Mouse (Mus musculus) thymus, postnatal 14 days (tissue): ENCODE data around the gene Phgdh.
A peak's percentile ranks its signal among the peaks of the same experiment; 100 is the strongest.

Experiments
- DNase-seq: peaks from one replicate; pipeline ENCODE4 v3.0.0; 2021

Gene Phgdh

GRCm38 (mm10) chr3:98339706-98340109 lies at the start of gene Phgdh:
Phgdh (minus strand) TSS chr3:98339990.
- DNase-seq, result peak; percentile 87

- DNase-seq, result no peak
Measured at GRCm38 (mm10) chr3:98389305-98389704, 49.5 kb upstream of the Phgdh start.

DNA sequence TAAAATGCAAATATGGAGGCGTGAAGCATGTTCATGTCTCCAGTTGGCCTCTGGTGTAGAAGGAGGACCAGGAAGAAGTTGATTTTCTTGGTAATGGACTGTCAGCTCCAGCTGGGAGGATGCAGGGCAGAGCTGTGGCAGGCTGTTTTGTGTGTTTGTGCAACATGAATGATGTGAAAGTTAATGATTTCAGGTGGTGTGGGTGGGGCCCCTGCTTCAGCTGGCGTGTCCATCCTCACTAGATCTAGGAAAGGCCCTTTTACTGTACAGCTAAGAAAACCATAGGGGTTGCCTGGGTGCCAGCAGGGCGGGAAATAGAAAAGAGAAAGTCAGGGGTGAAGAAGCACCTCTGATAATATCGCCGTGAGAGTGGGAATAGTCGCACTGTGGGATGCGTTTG lies 48.0 kb upstream of the Phgdh start:
- no peak for DNase-seq

- no peak for DNase-seq
Measured at GRCm38 (mm10) chr3:98387086-98387485, 47.3 kb upstream of the Phgdh start.

- DNase-seq, result no peak
Measured at GRCm38 (mm10) chr3:98383024-98383790, 43.4 kb upstream of the Phgdh start.

DNA sequence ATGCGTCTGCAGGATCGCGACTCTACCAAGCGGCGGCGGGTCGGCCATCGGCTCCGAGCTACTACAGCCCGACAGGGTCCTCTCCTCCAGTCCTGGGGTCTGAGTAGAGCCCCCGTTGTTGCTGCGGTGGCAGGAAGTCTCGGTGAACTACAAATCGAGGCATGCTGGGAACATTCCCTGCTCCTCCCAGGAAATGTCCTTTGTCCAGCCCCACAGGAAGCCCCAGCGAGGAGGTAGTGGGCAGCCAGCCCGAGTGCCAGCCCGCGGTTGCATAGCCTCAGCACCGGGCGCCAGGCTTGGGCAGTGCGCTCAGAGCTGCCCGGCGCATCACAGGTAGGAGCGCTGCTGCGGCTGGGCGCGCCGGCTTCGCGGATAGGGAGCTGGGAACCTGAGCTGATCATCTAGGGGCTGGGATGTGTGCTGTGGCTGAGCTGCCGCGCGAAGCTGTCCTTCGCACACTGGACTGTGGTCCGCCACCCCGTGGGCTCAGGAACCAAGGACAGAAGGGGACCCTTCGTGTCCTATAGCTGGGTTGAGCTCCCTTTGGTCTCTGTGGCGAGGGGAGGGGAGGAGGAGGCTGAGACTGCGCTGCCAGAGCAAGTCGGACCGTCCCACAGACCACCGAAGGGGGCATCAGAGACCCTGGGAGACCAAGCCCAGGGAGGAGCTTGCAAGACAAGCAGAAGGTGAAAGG lies 42.6 kb upstream of the Phgdh start, which contains the start of gene Zfp697:
Zfp697 (plus strand) TSS at position 216 of the 694 bp plus-strand sequence.
- no peak for DNase-seq

- no peak for DNase-seq
Measured at GRCm38 (mm10) chr3:98381677-98382245, 42.0 kb upstream of the Phgdh start.

- DNase-seq, result no peak
Measured at GRCm38 (mm10) chr3:98379236-98379635, 39.4 kb upstream of the Phgdh start.

- DNase-seq, result no peak
Measured at GRCm38 (mm10) chr3:98378267-98378666, 38.5 kb upstream of the Phgdh start.

GRCm38 (mm10) chr3:98374980-98375379 lies 35.2 kb upstream of the Phgdh start:
- DNase-seq, result no peak

- DNase-seq, result no peak
Measured at GRCm38 (mm10) chr3:98374062-98374719, 34.4 kb upstream of the Phgdh start.

GRCm38 (mm10) chr3:98368776-98369175 lies 29.0 kb upstream of the Phgdh start:
- no peak for DNase-seq

GRCm38 (mm10) chr3:98368283-98368682 lies 28.5 kb upstream of the Phgdh start:
- no peak for DNase-seq

DNA sequence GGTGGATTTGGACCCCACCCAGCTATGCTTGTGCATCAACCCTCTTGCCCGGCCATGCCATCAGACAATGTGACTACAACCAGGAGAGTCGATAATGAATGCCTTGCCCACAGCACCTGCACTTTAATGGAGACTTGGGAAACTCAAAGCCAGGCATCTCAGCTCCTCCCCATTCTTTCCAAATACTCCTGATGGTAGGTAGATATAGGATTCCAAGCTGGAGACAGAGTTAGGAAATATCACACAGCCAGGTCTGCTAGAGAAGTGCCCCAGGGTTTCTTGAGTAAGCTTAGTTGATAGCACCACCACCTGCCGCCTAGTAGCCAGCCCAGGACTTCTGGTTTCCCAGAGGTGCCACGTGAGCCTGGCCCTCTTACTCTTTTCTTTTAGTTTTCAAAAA lies 27.0 kb upstream of the Phgdh start:
- DNase-seq, result no peak

DNA sequence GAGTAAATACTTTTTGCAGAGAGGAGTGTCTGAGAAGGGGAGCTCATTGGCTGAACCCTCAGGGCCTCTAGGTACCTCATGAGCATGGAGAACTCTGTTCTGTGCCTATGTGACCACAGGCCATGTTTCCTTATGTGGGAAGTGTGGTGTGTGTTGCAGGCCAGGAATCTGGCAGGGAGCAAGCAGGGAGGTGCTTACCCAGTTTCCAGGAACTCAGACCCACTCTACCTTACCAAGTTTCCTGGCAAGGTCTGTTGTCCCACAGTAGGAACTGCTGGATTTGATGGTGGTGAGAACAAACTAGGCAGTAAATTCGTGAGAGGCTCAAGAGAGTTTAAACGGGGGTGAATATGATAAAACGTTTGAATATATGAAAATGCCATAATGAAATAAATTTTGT lies 26.3 kb upstream of the Phgdh start:
- no peak for DNase-seq

DNA sequence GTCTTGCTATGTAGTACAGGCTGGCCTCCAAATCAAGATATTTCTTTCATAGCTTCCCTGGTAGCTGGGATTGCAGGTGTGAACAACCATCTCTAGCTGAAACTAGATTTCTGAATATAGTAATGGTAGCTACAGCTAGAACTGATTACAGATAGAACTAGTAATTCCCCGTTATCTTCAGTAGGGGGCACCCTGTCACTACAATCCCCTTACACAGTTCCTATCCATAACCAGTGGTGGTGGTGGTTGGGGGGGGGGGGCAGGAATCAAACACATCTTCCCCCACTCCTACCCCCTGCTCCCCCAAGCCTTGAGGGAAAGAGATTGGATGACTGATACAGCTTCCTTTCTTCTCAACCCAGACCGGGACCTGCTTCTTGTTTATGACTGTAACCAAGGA lies 23.0 kb upstream of the Phgdh start:
- peak; percentile 35 for DNase-seq

DNA sequence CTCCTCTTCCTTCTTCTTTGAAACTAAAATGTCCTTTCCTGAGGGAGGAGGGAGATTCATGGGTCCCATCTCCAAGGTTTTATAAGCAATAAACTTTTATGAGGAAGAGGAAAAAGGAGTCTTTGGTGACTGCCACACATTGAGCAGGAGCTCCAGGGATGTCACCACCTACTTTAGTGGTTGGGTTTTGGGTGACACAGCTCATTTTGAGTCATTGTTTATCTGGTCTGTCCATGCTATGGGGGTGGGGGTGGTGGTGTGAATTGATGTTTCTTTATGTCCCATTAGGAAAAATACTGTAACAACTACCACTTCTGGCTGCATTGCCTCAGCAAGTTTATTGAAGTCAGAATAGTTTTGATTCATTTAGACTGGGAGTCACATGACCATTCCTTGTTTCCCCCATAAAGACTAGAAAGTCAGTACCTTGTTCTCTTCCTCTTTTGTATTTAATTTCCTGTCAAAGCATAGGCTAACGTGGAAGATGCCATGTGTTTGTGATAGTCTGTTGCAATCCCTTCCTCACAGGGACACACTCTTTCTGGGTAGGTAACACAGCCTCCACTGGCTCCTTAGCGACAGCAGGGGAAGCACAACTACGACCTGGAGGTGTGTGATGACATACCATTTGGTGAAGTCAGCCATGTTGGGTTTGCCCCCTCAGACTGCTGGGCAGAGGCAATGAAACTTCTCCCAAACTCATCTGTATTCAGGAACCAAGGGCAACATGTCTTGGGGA lies 17.0 kb upstream of the Phgdh start:
- DNase-seq, result no peak

DNA sequence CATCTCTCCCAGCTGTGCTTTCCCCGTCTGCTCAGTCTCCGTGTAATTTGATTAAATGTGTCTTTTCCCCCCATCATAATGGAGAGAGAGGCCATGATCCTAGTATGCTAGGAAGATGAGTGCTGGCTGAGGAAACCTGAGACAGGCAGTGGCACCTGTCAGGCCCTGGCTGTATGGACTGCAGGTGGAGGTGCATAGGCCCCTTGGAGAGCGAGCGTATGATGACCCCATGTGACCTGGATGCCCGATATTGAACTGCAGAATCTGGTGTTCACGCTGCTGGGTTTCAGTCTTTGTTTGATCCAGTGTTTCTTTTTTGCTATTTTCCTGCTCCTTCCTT lies 16.2 kb upstream of the Phgdh start:
- DNase-seq, result no peak

DNA sequence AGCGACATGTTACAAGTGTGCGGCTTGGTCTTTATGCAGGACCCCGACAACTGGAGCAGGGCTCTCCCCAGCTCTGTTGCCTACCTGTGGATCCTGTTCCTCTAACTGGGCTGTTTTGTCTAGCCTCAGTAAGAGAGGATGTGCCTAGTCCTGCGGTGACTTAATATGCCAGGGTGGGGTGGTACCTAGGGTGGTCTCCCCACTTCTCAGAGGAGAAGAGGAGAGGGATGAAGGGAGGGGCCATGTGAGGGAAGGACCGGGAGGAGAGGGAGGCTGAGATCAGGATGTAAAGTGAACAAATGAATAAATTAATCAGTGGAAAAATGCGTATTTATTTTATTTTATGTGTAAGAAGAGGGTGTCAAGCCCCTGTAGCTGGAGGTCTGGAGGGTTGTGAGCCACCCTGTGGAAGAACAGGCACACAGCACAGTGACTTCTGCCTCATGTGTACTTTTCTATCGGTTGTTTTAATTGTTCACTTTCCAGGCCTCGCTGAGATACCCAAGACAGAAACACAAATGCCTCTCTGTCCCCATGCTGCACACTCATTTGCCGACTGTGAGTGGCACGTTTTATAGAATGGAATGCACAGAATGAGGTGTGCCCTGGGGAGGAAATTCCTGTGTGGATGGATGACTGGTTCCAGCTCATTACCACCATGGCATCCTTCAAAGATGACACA lies 15.7 kb upstream of the Phgdh start:
- DNase-seq, result no peak

DNA sequence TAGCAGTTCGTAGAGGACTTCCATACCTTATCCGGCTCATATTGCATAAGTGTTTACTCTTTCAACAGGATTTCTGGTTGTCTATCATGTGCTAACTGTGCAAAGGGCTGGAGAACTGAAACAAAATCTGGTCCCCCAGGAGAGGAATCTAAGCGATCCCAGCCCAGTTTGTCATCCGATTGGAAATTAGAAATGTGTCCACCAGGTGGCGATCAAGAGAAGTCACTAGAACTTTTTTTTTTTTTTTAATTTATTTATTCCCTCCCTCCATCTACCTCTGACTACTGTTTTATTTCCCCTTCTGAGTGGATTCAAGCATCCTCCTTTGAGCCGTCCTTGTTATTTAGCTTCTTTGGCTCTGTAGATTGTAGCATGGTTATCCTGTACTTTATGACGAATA lies 14.1 kb upstream of the Phgdh start:
- DNase-seq, result peak; percentile 74

DNA sequence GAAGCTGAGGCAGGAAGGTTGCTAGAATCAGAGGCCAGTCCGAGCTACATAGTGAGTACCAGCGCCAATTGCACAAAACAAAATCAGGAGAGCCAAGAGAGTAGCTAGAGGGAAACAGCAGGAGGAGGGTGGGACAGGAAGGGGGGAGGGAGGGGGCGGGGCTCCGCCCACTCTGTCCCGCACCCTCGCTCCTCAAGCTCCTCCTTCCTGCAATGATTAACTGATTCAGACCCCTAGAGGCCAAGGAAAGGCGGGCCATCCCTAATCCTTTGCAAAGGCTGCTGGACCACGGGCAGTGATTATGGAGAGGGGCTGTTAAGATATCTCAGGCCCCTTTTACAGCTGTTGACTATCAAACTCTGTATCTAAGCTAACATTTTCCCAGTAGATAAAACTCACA lies 8.9 kb upstream of the Phgdh start:
- peak; percentile 40 for DNase-seq

DNA sequence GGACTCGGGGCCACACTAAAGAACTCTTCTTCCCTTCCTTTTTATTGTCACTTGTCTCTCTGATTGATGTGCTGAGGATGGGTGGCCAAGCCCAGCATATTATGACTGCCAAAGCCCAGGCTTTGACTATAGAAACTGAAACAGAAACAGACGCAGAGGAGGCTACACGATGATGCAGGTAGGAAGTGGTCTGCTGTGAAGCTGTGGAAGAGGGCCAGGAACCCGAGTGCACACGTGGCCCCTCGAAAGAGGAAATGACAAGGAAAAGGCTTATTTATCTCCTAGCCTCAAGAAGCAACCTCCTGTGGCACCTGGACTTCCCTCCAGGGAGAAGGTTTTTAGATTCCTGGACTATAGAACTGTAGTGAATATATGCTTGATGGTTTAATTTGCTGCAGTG lies 8.3 kb upstream of the Phgdh start:
- peak; percentile 52 for DNase-seq
